Mouse (Mus musculus) CH12F3 (cell line): ENCODE data around the gene March7.

ENCODE experiments used
- in situ Hi-C: fragments of 300-500 bp; cut with MboI; formaldehyde crosslinking; loops from 2 replicates; pipeline ENCODE4 v1.14.3; 2020; ENCODE audit warnings: low sequenced_read_pairs

The March7 gene

GRCm38 (mm10) chr2:60209703-60210651, at the start of gene March7, which contains the start of gene Baz2b:
Gene March7, plus strand, starts transcription at chr2:60209887.
Gene Baz2b, minus strand, starts transcription at chr2:60209839.
- in situ Hi-C loops, result no loop called here

- in situ Hi-C loops, result no loop called here
Measured at GRCm38 (mm10) chr2:60163744-60164143, 45.9 kb upstream of the March7 start.

GRCm38 (mm10) chr2:60165679-60166078, 44.0 kb upstream of the March7 start:
- in situ Hi-C loops, result no loop called here

GRCm38 (mm10) chr2:60166878-60167277, 42.8 kb upstream of the March7 start:
- in situ Hi-C loops, result no loop called here

- in situ Hi-C loops, result no loop called here
Measured at GRCm38 (mm10) chr2:60171786-60172530, 37.7 kb upstream of the March7 start.

- in situ Hi-C loops, result no loop called here
Measured at GRCm38 (mm10) chr2:60172531-60172914, 37.2 kb upstream of the March7 start.

GRCm38 (mm10) chr2:60173190-60173589, 36.5 kb upstream of the March7 start:
- in situ Hi-C loops, result no loop called here

- in situ Hi-C loops, result no loop called here
Measured at GRCm38 (mm10) chr2:60173595-60173994, 36.1 kb upstream of the March7 start.

GRCm38 (mm10) chr2:60175078-60175477, 34.6 kb upstream of the March7 start:
- in situ Hi-C loops, result no loop called here

- in situ Hi-C loops, result no loop called here
Measured at GRCm38 (mm10) chr2:60176087-60176486, 33.6 kb upstream of the March7 start.

GRCm38 (mm10) chr2:60177490-60177889, 32.2 kb upstream of the March7 start:
- in situ Hi-C loops, result no loop called here

GRCm38 (mm10) chr2:60181696-60182095, 28.0 kb upstream of the March7 start:
- in situ Hi-C loops, result no loop called here

GRCm38 (mm10) chr2:60196841-60197240, 12.8 kb upstream of the March7 start:
- in situ Hi-C loops, result no loop called here

GRCm38 (mm10) chr2:60200051-60200562, 9.6 kb upstream of the March7 start:
- in situ Hi-C loops, result no loop called here

- in situ Hi-C loops, result no loop called here
Measured at GRCm38 (mm10) chr2:60200667-60201066, 9.0 kb upstream of the March7 start.

- in situ Hi-C loops, result no loop called here
Measured at GRCm38 (mm10) chr2:60202900-60203530, 6.7 kb upstream of the March7 start.

GRCm38 (mm10) chr2:60203733-60204132, 6.0 kb upstream of the March7 start:
- in situ Hi-C loops, result no loop called here

- in situ Hi-C loops, result no loop called here
Measured at GRCm38 (mm10) chr2:60204162-60204561, 5.5 kb upstream of the March7 start.

GRCm38 (mm10) chr2:60205795-60206194, 3.9 kb upstream of the March7 start:
- in situ Hi-C loops, result no loop called here

- in situ Hi-C loops, result no loop called here
Measured at GRCm38 (mm10) chr2:60209122-60209611, 520 bp upstream of the March7 start.

- in situ Hi-C loops, result no loop called here
Measured at GRCm38 (mm10) chr2:60210821-60211220, 1.1 kb downstream of the March7 start.
